ENCODE assay signal across 19 mouse cellular contexts in the genomic region with DNA sequence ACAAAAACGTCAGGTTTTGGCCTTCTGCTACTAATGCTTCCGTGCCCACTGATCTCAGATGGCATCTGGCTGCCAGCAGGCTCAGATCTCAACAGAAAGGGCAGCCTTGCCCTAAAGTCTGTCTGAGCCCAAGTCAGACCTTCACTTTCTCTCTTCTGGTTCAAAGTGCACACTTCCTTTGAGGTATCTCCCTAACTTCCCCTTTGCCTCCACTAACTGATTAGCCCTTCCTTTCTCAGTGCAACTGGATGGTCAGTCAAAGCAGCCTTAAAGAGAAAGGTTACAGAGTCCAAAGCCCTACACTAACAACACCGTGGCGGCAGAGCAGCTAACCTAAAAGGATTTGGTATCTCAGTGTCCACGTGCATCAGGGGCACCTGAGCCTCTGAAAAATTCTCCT. TPM values are rescaled to one million over a fixed set of nuclear protein-coding genes. Genes with fewer than 3 reads are reported as not detected.
A peak's percentile ranks its signal among the peaks of the same experiment; 100 is the strongest.
DNase-seq lines count a peak whose midpoint lies in the region; ATAC-seq lines count a peak whose summit lies in the region.
"Had no signal": no experiment of that assay in that cellular context is flagged by ENCODE, and none has a peak within 500 bp of the region (broad histone marks: within the 10 kb centered on the region; RNA-seq: fewer than 3 reads in every experiment).

No protein-coding gene starts in this region.

- no peaks in the 10 kb centered on the region for H3K9me3 ChIP-seq in heart, embryonic 10.5 days
- H3K9me3 ChIP-seq: heart, embryonic 13.5 days; kidney, embryonic 15.5 days; limb, embryonic 13.5 days; lung, embryonic 15.5 days; neural tube, embryonic 12.5 days had no signal

- H3K27ac ChIP-seq in heart, embryonic 10.5 days = peak overlapping the region; percentile 13; the same call in 1 of the 2 replicates
- H3K27ac ChIP-seq: heart, embryonic 13.5 days; hindbrain, embryonic 10.5 days; kidney, embryonic 15.5 days; limb, embryonic 13.5 days; lung, embryonic 15.5 days; neural tube, embryonic 12.5 days had no signal

- 61% methylated on average over 5 of the region's 5 CpGs for WGBS in heart, embryonic 10.5 days

- no peaks in the 10 kb centered on the region for H3K36me3 ChIP-seq in heart, embryonic 10.5 days
- H3K36me3 ChIP-seq: heart, embryonic 13.5 days; hindbrain, embryonic 10.5 days; kidney, embryonic 15.5 days; limb, embryonic 13.5 days; lung, embryonic 15.5 days; neural tube, embryonic 12.5 days had no signal

- DNase-seq in heart, embryonic 10.5 days (ENCODE audit: low spot score) = no peak
- DNase-seq in heart, postnatal 4 days = no peak
- peak; percentile 86 for DNase-seq in 416B (ENCODE audit: low read depth)
- no peak for DNase-seq in lung, postnatal 25 days (ENCODE audit: low spot score)
- no peak for DNase-seq in testis, postnatal 14 days (ENCODE audit: low spot score)
- DNase-seq in embryo, embryonic 9.5 days (ENCODE audit: extremely low spot score) = no peak
- DNase-seq: adrenal gland, postnatal 10 days; cerebellum, adult 2 months; gastrocnemius, postnatal 25 days; thymus, postnatal 25 days had no signal

- H3K27me3 ChIP-seq in heart, embryonic 10.5 days (ENCODE audit: insufficient read depth, poor library complexity, severe bottlenecking) = peaks cover under 1% of the 10 kb centered on the region; the same call in 1 of the 2 replicates
- H3K27me3 ChIP-seq: CH12.LX; heart, embryonic 13.5 days; kidney, embryonic 15.5 days; limb, embryonic 13.5 days; lung, embryonic 15.5 days; neural tube, embryonic 12.5 days had no signal

- no peak overlapping the region for H3K4me3 ChIP-seq in heart, embryonic 10.5 days
- H3K4me3 ChIP-seq: heart, embryonic 13.5 days; hindbrain, embryonic 10.5 days; kidney, embryonic 15.5 days; limb, embryonic 13.5 days; lung, embryonic 15.5 days; neural tube, embryonic 12.5 days had no signal

- ATAC-seq in granulocyte monocyte progenitor cell, adult 5-6 weeks (replicated peaks; ENCODE audit: poor library complexity, severe bottlenecking) = peak; percentile 45
- peak; percentile 43 for ATAC-seq in megakaryocyte, adult 5-6 weeks (ENCODE audit: poor library complexity, severe bottlenecking)

- peaks cover 18% of the 10 kb centered on the region; the same call in 1 of the 2 replicates for H3K4me1 ChIP-seq in heart, embryonic 10.5 days
- H3K4me1 ChIP-seq: hindbrain, embryonic 10.5 days; kidney, embryonic 15.5 days; limb, embryonic 13.5 days; lung, embryonic 15.5 days; neural tube, embryonic 12.5 days had no signal

RNA-seq across cellular contexts. Expression of gene Pfkfb3, which starts 9.5 kb away (rescaled TPM):
- 12.7 and 20.5 TPM in 2 replicates for polyA plus RNA-seq in heart, embryonic 10.5 days (2016; fragmentation: Nextera tagmentation; extraction: Ambion mirVana)
- 10 to 100 TPM; 11.8 to 12.7 TPM for total RNA-seq in heart, postnatal 4 days (2021)
- total RNA-seq in granulocyte monocyte progenitor cell, adult 5-6 weeks (2014; fragmentation: Nextera tagmentation) = 44.8 and 74.9 TPM in 2 replicates
- 43.8 and 44.8 TPM in 2 replicates for total RNA-seq in granulocyte monocyte progenitor cell, adult 5-6 weeks (2017)
- total RNA-seq in megakaryocyte, adult 5-6 weeks (2015) = 24.5 and 31.3 TPM in 2 replicates
- total RNA-seq in megakaryocyte, adult 5-6 weeks (2017) = 22.1 and 23.0 TPM in 2 replicates

RNA-seq across cellular contexts. Expression of gene Rbm17, which starts 59.6 kb away (rescaled TPM):
- polyA plus RNA-seq in heart, embryonic 10.5 days (2016; fragmentation: Nextera tagmentation; extraction: Ambion mirVana) = 107 and 146 TPM in 2 replicates
- 10 to 100 TPM; 83.4 to 93.1 TPM for total RNA-seq in heart, postnatal 4 days (2021)
- 117 and 160 TPM in 2 replicates for total RNA-seq in granulocyte monocyte progenitor cell, adult 5-6 weeks (2014; fragmentation: Nextera tagmentation)
- total RNA-seq in granulocyte monocyte progenitor cell, adult 5-6 weeks (2017) = 180 and 233 TPM in 2 replicates
- total RNA-seq in megakaryocyte, adult 5-6 weeks (2015) = 105 and 115 TPM in 2 replicates
- 122 and 124 TPM in 2 replicates for total RNA-seq in megakaryocyte, adult 5-6 weeks (2017)
